ENCODE assay signal across 8 mouse cellular contexts in genomic region chr9:67137681-67138080, GRCm38 (mm10).
DNase-seq lines count a peak whose midpoint lies in the region; ATAC-seq and TF ChIP-seq lines count a peak whose summit lies in the region.

No protein-coding gene starts in this region.

- no peak for TF ChIP-seq CTCF in liver, adult 2 months (IDR thresholded peaks at IDR 0.05; ENCODE audit: low read depth, low read length)
- no peak for TF ChIP-seq CTCF in thymus, adult 2 months (IDR thresholded peaks at IDR 0.05; ENCODE audit: borderline replicate concordance, control insufficient read depth, extremely low read depth, insufficient read depth, low read length, poor library complexity)

- no peaks in the 10 kb centered on the region for H3K36me3 ChIP-seq in liver, adult 2 months (ENCODE audit: control insufficient read depth, insufficient read depth, low read length)
- H3K36me3 ChIP-seq in liver, embryonic 12.5 days: no peaks in the 10 kb centered on the region
- no peaks in the 10 kb centered on the region for H3K36me3 ChIP-seq in embryonic facial prominence, embryonic 12.5 days
- no peaks in the 10 kb centered on the region for H3K36me3 ChIP-seq in neural tube, embryonic 15.5 days
- H3K36me3 ChIP-seq in thymus, adult 2 months (ENCODE audit: control insufficient read depth, insufficient read depth, low read length): no peaks in the 10 kb centered on the region

- no peak for TF ChIP-seq POLR2A in liver, adult 2 months (IDR thresholded peaks at IDR 0.05; ENCODE audit: extremely low read depth, insufficient read depth, low read length)
- no peak for TF ChIP-seq POLR2A in thymus, adult 2 months (IDR thresholded peaks at IDR 0.05; ENCODE audit: control insufficient read depth, extremely low read depth, insufficient read depth, low read length, poor library complexity)

- H3K27ac ChIP-seq in liver, adult 2 months (replicated peaks; ENCODE audit: insufficient read depth, low read depth, low read length): no peak overlapping the region
- H3K27ac ChIP-seq in liver, embryonic 12.5 days: no peak overlapping the region
- H3K27ac ChIP-seq in embryonic facial prominence, embryonic 12.5 days: peak overlapping the region; percentile 30
- H3K27ac ChIP-seq in neural tube, embryonic 15.5 days (replicated peaks): peak overlapping the region; percentile 60
- no peak overlapping the region for H3K27ac ChIP-seq in thymus, adult 2 months (ENCODE audit: control insufficient read depth, insufficient read depth, low read length)

- no peaks in the 10 kb centered on the region for H3K9me3 ChIP-seq in liver, embryonic 12.5 days (replicated peaks)
- H3K9me3 ChIP-seq in embryonic facial prominence, embryonic 12.5 days: no peaks in the 10 kb centered on the region
- no peaks in the 10 kb centered on the region for H3K9me3 ChIP-seq in neural tube, embryonic 15.5 days (replicated peaks)

- no peak overlapping the region for H3K9ac ChIP-seq in liver, adult 2 months (ENCODE audit: low read depth, low read length)
- H3K9ac ChIP-seq in liver, embryonic 12.5 days: no peak overlapping the region
- H3K9ac ChIP-seq in embryonic facial prominence, embryonic 12.5 days: no peak overlapping the region
- H3K9ac ChIP-seq in neural tube, embryonic 15.5 days (replicated peaks): no peak overlapping the region

- H3K27me3 ChIP-seq in liver, adult 2 months (ENCODE audit: control insufficient read depth, insufficient read depth, low read length): no peaks in the 10 kb centered on the region
- H3K27me3 ChIP-seq in liver, embryonic 12.5 days (replicated peaks): no peaks in the 10 kb centered on the region
- H3K27me3 ChIP-seq in embryonic facial prominence, embryonic 12.5 days: no peaks in the 10 kb centered on the region
- H3K27me3 ChIP-seq in neural tube, embryonic 15.5 days (replicated peaks): no peaks in the 10 kb centered on the region
- H3K27me3 ChIP-seq in thymus, adult 2 months (ENCODE audit: control insufficient read depth, insufficient read depth, low read length): no peaks in the 10 kb centered on the region

- no peaks in the 10 kb centered on the region for H3K4me1 ChIP-seq in liver, adult 2 months (ENCODE audit: control insufficient read depth, insufficient read depth, low read length)
- H3K4me1 ChIP-seq in liver, embryonic 12.5 days: peaks cover 16% of the 10 kb centered on the region
- peaks cover 34% of the 10 kb centered on the region for H3K4me1 ChIP-seq in embryonic facial prominence, embryonic 12.5 days
- H3K4me1 ChIP-seq in neural tube, embryonic 15.5 days: peaks cover 19% of the 10 kb centered on the region
- H3K4me1 ChIP-seq in thymus, adult 2 months (replicated peaks; ENCODE audit: control insufficient read depth, insufficient read depth, low read length): no peaks in the 10 kb centered on the region

- no peak for ATAC-seq in liver, embryonic 12.5 days
- ATAC-seq in embryonic facial prominence, embryonic 12.5 days (ENCODE audit: insufficient number of reproducible peaks, insufficient read depth, low FRiP score, low TSS enrichment): no peak
- no peak for ATAC-seq in neural tube, embryonic 15.5 days (ENCODE audit: low FRiP score)

- WGBS in liver, adult 2 months: 32% methylated on average over 5 of the region's 5 CpGs
- WGBS in liver, embryonic 12.5 days (ENCODE audit: insufficient replicate concordance): 50% methylated on average over 5 of the region's 5 CpGs
- WGBS in embryonic facial prominence, embryonic 12.5 days: 40% methylated on average over 5 of the region's 5 CpGs
- 48% methylated on average over 5 of the region's 5 CpGs for WGBS in neural tube, embryonic 15.5 days
- 84% methylated on average over 5 of the region's 5 CpGs for WGBS in thymus, adult 2 months

- no peak overlapping the region for H3K4me2 ChIP-seq in liver, embryonic 12.5 days
- no peak overlapping the region for H3K4me2 ChIP-seq in embryonic facial prominence, embryonic 12.5 days (replicated peaks)
- no peak overlapping the region for H3K4me2 ChIP-seq in neural tube, embryonic 15.5 days

- no peaks in the 10 kb centered on the region for H3K79me2 ChIP-seq in liver, adult 2 months (ENCODE audit: control insufficient read depth, insufficient read depth, low read length)

- H3K4me3 ChIP-seq in liver, adult 2 months (ENCODE audit: insufficient read depth, low read depth, low read length): no peak overlapping the region
- no peak overlapping the region for H3K4me3 ChIP-seq in liver, embryonic 12.5 days
- H3K4me3 ChIP-seq in embryonic facial prominence, embryonic 12.5 days: no peak overlapping the region
- no peak overlapping the region for H3K4me3 ChIP-seq in neural tube, embryonic 15.5 days (replicated peaks)
- H3K4me3 ChIP-seq in thymus, adult 2 months (ENCODE audit: control insufficient read depth, insufficient read depth, low read length): no peak overlapping the region

- DNase-seq in liver, adult 2 months (ENCODE audit: extremely low read depth, low read depth, low spot score): peak; percentile 49
- DNase-seq in kidney, adult 11 months: peak; percentile 39
- DNase-seq in testis, postnatal 14 days (ENCODE audit: low spot score): no peak
- DNase-seq in retina, postnatal 1 day: no peak
- no peak for DNase-seq in thymus, adult 2 months

Comparison
In these comparisons a context has a peak if more than half of its experiments do, and no peak if none do; other contexts are left out.
1. DNase-seq: peak in liver, adult 2 months (single experiment) and kidney, adult 11 months (single experiment); none in testis, postnatal 14 days (single experiment), retina, postnatal 1 day (single experiment) and thymus, adult 2 months (single experiment).
2. H3K27ac ChIP-seq: peak in embryonic facial prominence, embryonic 12.5 days (single experiment) and neural tube, embryonic 15.5 days (single experiment); none in liver, adult 2 months (single experiment), liver, embryonic 12.5 days (single experiment) and thymus, adult 2 months (single experiment).